Mouse (Mus musculus) layer of hippocampus, adult 9-11 months (tissue): ENCODE measurements around the gene Rapgef2.
"Not testable (repeated sequence)": the region's sequence is repeated elsewhere in the genome, so short reads cannot be mapped to it uniquely, and the experiment has no call there.

Experiments used
- DNase-seq: peaks from one replicate; pipeline ENCODE4 v3.0.0; 2022

The Rapgef2 gene

DNA sequence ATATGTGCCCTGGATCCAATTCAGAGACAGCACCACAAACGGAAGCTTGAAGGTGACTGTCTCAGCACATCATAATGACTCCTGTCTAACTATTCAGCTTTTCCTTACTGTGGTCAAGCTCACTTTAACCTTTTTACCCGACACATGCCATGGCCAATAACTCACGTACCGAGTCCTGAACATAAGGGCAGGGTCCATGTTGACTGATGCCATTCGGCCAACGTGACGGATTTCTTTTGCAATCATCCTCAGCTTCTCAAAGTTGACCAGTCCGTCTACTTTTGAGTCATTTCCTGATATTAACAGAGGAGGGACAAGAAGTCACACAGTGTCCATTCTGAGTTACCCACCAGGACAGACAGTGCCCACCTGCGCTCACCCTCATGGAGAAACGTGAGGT lies 203.3 kb downstream of the Rapgef2 start:
- no peak for DNase-seq

- DNase-seq, result no peak
Measured at GRCm38 (mm10) chr3:79079076-79079475, 207.2 kb downstream of the Rapgef2 start.

GRCm38 (mm10) chr3:79074970-79075369 lies 211.3 kb downstream of the Rapgef2 start:
- DNase-seq, result no peak

DNA sequence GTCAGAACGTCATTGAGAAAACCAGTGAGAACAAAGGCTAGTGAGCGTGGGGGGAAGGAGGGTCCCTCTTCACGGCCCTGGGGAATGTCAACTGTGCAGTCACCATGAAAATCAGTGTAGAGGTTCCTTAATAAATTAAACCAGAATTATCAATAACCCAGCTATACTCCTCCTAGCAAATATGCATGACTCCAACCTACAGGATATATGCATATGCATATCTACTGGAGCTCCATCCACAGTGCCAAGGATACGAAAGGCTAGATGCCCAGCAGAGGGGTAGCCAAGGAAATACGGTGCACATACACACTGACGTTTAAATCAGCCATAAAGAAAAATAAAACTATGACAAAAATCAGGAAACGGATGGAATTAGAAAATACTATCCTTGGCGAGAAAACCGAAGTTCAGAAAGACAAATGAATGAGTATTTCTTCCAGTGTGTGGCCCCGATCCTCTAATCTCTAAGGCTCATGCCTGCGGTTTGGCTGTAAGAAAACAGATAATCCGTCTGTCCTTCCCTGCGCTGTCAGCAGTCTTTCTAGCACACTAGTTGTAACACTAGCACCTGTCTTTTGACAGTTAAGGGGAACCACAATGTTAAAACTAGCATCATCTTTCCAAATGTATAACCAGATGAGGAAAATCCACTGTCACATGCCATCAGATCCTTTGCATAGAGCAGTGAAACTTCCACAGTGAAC lies 212.6 kb downstream of the Rapgef2 start:
- DNase-seq, result no peak

- DNase-seq, result peak; percentile 54
Measured at GRCm38 (mm10) chr3:79071561-79071960, 214.8 kb downstream of the Rapgef2 start.

DNA sequence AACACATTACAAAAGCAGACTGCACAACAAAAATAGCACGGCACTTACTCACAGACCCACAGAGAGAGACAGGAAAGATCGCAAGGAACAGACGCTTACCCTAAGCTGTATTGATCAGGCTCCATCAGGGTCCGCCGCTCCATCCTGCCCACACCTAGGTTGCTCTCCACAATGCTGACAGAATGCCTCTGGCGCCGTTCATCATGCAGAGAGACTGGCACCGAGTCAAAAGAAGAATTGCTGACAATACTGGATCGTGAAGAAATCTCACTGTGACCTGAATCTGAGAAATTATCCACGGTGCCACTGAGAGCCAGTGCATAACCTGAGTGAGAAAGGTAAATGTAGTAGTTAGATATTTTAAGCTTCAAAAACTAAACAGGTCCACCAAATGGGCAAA lies 216.4 kb downstream of the Rapgef2 start:
- no peak for DNase-seq

DNA sequence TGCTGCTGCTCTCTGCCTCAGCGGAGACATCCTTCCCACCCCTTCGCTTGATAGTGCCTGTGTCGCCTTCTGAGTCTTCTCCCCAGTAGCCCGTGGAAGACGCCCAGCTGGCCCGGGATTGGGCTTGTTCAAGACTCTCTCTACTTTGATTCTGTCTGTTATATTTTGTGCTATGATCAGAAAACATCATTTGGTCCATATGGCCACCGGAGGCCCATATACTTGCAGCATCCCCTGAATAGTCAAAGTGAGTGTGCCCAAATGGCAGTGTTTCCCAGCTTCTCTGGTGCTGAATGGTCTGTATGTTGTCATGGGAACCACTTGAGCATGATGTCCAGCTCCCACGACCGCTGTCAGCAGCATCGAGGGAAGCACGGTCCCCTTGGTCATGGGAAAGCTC lies 217.3 kb downstream of the Rapgef2 start:
- no peak for DNase-seq

DNA sequence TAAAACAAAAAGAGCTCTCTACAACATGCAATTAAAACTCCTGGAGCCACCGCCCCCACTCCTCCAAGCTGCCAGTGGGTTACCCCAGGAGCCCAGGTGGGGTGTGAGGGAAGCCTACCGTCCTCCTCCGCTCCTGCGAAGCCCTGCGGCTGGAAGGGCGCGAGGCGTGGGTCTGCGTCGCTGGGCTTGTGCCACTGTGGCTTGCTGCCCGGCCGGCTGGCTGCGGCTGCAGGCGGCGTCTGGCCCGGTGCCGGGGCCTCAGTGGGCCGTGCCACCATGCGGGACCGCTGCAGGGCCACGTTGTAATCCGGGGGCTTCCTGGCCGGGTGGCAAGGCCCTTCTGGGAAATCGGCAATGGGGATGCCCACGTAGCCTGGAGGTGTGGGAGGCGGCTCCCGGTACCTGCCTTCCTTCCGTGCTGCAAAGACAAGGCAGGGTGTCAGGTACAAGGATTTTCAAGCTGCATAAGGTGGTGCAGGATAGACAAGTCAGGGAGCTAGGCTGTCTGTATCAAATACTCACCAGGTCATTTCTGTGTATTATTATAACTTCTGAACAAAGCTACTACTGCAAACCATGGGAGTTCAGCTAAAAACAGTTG lies 219.8 kb downstream of the Rapgef2 start:
- peak; percentile 43 for DNase-seq

GRCm38 (mm10) chr3:79064096-79064495 lies 222.2 kb downstream of the Rapgef2 start:
- DNase-seq, result no peak

GRCm38 (mm10) chr3:79061426-79061825 lies 224.9 kb downstream of the Rapgef2 start:
- DNase-seq, result no peak

GRCm38 (mm10) chr3:79058491-79058890 lies 227.8 kb downstream of the Rapgef2 start:
- not testable (repeated sequence) for DNase-seq

DNA sequence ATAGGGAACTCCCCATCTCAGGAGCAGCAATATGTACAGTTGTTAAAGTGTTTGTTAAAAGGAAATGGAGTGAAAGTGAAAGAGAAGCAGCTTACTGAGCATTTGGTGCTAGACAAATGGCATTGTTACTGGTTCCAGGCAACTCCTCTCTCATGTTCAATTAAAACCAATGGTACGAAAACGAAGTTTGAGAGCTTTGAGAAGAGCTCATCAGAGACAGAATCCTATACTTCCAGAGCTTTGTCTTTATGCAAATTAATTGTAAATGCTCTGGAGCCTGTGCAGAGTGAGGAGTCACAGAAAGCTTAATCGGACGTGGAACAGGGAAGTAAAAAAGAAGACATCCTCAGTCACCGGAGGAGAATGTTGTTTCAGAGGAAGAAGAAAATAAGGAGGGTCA lies 241.1 kb downstream of the Rapgef2 start:
- DNase-seq, result no peak

DNA sequence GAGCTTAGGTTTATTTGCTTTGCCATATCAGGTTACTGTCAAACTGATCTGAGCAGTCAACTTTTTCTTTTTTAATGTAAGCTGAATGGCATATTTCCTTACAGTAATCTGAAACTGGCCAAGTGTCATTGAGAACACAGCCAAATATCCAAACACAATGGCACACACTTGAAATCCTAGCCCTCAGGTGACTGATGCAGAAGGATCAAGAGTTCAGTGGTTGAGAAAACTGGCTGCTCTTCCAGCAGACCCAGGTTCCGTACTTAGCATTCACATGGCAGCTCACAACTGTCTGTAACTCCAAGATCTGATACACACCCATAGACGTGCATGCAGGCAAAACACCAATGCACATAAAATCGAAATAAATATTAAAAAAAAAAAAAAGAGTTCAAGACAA lies 243.3 kb downstream of the Rapgef2 start:
- DNase-seq, result no peak

DNA sequence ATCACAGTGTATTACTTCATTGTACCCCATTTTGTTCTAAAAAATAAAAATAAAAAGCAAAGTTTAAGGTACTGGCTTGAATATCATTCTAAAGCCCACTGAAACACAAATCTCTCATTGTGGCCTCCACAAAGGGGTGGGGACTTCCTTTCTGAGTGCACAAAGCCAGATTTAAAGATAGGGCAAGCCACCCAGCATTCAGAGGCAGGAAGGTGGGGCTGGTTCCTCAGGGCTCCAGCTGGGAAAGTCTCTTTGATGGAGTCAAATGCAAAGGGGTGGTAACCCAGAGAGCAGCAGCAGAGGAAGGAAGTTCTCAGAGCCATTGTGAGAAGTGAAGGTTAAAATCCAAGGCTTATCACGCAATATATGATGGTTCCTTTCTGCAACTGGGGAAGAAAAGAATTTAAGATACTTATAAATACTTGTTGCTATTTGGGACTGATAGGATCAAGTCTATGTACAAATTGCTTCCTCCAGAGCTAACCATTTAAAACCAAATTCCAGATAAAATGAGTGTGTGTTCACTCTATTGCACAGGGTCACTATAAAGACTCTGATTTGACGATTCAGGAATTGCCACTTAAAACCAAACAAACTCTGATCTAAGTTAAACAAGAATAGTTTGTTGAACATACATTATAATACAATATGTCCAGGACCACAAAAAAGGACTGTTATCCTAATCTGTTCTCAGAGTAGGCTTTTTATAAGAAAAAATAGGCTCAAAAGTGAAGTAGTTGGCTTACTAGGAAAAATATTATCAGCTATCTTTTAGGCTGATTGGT lies 246.5 kb downstream of the Rapgef2 start:
- DNase-seq, result no peak

- DNase-seq, result no peak
Measured at GRCm38 (mm10) chr3:79039008-79039407, 247.3 kb downstream of the Rapgef2 start.

DNA sequence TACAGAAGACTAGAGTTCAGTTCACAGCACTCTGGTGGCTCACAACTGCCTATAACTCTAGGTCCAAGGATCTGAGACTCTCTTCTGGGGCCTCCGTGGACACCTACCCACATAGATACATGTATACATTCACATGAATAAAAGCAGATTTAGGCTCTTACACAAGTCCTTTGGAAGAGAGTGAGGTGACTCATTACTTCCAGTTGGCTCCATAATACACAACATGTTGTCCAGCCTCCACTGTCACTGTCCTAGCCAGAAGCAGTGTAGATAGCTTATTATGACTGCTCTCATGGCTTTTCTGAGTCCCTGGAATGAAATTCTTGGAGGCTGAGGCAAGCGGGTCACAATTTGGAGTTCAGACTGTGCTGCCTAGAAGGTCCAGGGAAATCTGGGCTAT lies 251.9 kb downstream of the Rapgef2 start:
- DNase-seq, result no peak

- no peak for DNase-seq
Measured at GRCm38 (mm10) chr3:79030855-79031254, 255.5 kb downstream of the Rapgef2 start.

GRCm38 (mm10) chr3:79028153-79028878 lies 258.0 kb downstream of the Rapgef2 start:
- no peak for DNase-seq

GRCm38 (mm10) chr3:79025983-79026382 lies 260.3 kb downstream of the Rapgef2 start:
- no peak for DNase-seq

GRCm38 (mm10) chr3:79023735-79024328 lies 262.5 kb downstream of the Rapgef2 start:
- no peak for DNase-seq

GRCm38 (mm10) chr3:79022690-79023089 lies 263.6 kb downstream of the Rapgef2 start:
- no peak for DNase-seq

DNA sequence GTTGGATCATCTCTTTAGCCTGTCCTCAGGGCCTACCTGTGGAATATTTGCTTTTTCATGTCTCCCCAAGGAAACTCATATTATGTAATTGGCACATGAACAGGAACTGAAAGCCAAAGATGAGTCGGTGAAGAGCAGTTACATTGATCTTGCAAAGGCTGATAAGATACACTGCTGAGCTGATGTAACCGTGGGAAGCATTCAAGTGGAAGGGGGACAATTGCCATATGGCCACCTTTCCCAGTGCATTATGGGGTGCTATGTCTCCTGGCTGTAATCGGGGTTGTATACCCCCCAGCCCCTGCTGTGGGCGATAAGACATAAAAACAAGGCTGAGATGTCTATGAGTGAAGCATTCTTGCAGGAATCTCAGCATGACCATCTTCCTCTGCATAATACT lies 268.9 kb downstream of the Rapgef2 start:
- DNase-seq, result no peak

DNA sequence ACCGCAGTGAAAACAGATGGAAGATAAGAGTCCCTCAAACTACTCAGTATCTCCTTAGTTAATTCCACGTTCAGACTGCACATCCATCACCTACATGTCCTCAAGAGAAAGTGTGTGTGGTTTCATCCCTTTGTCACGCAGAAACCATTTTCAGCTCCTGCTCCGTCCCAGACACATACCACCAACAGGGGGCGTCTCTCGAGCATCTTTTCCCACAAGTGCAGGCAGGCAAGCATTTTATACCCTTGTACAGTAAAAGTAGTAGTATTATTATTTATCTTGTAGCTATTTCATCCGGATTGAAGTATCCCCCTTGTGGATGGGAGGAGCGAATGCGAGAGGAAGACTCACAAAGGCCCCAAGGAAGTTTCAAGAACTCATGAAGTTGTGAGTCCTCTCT lies 269.5 kb downstream of the Rapgef2 start:
- no peak for DNase-seq
